Mouse (Mus musculus): ENCODE data around the gene Morn3. TPM values are rescaled to one million over a fixed set of nuclear protein-coding genes. Genes with fewer than 3 reads are reported as not detected.

The Morn3 gene
- polyA plus RNA-seq (2015; fragmentation: Nextera tagmentation; extraction: Ambion mirVana) = 3.9 and 7.4 TPM in 2 replicates

DNA sequence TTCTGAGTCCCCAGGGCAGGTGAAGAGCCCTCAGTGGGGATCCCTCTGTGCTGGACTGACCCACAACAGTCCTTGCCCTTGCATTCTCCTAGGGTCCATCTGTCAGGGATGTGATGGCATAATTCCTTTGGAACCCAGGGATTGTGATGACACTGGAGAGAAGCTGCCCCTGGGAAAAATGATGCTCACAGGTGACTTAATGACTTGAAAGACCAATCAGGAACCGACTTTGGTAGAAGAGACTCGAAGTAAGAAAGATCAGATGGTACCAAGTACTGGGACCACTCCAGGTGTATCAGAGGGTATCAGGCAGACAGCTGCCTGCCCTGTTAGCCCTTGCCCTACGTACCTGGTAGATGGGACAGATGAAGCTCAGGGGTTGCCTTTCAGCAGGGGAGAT lies at the start of gene Morn3:
Morn3 (minus strand) TSS at position 101 of the 400 bp plus-strand sequence.
- no peaks in the 10 kb centered on the region for H3K9me3 ChIP-seq (ENCODE audit: control insufficient read depth, low read length)
- no peak within 1 kb of the TSS for H3K4me2 ChIP-seq (ENCODE audit: low read depth, low read length)
- no peaks in the 10 kb centered on the region for H3K36me3 ChIP-seq (ENCODE audit: control insufficient read depth, insufficient read depth, low read length)
- H3K4me1 ChIP-seq (replicated peaks; ENCODE audit: control insufficient read depth, insufficient read depth, low read length) = peaks cover 5% of the 10 kb centered on the region; the same call in 1 of the 2 replicates
- H3K27ac ChIP-seq (ENCODE audit: low read length) = no peak within 1 kb of the TSS
- ATAC-seq (ENCODE audit: low read depth) = no peak
- no peak within 1 kb of the TSS for H3K9ac ChIP-seq (ENCODE audit: low read length)
- no peaks in the 10 kb centered on the region for H3K27me3 ChIP-seq (ENCODE audit: control insufficient read depth, insufficient read depth, low read depth, low read length)
- no peak within 1 kb of the TSS for H3K4me3 ChIP-seq (ENCODE audit: low read length)
- 71% methylated on average over 3 of the region's 3 CpGs for WGBS

DNA sequence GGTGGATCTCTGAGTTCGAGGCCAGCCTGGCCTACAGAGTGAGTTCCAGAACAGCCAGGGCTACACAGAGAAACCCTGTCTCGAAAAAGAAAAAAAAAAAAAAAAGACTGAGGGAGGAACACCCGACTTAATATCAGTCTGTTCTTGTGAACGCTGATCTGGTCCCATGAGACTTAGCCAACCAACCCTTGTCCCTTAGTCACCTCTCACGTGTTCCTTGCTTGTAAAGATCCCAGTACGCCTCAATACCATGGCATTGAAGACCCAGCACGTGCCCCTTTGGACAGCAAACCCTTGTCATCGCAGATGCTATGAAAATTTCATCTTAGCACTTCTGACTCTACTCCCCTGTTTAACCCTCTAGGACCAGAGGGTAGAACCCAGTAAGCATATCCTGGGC lies 49.5 kb upstream of the Morn3 start:
- H3K9ac ChIP-seq (ENCODE audit: low read length) = no peak overlapping the region
- no peak overlapping the region for H3K27ac ChIP-seq (ENCODE audit: low read length)
- H3K27me3 ChIP-seq (ENCODE audit: control insufficient read depth, insufficient read depth, low read depth, low read length) = no peaks in the 10 kb centered on the region
- no peak overlapping the region for H3K4me3 ChIP-seq (ENCODE audit: low read length)
- 87% methylated on average over 8 of the region's 8 CpGs for WGBS
- H3K4me2 ChIP-seq (ENCODE audit: low read depth, low read length) = no peak overlapping the region
- no peaks in the 10 kb centered on the region for H3K36me3 ChIP-seq (ENCODE audit: control insufficient read depth, insufficient read depth, low read length)
- no peaks in the 10 kb centered on the region for H3K4me1 ChIP-seq (replicated peaks; ENCODE audit: control insufficient read depth, insufficient read depth, low read length)
- H3K9me3 ChIP-seq (ENCODE audit: control insufficient read depth, low read length) = no peaks in the 10 kb centered on the region
- no peak for ATAC-seq (ENCODE audit: low read depth)

GRCm38 (mm10) chr5:123094238-123094991 lies 47.6 kb upstream of the Morn3 start:
- no peak for ATAC-seq (ENCODE audit: low read depth)
- H3K4me3 ChIP-seq (ENCODE audit: low read length) = no peak overlapping the region
- no peak overlapping the region for H3K9ac ChIP-seq (ENCODE audit: low read length)
- H3K27ac ChIP-seq (ENCODE audit: low read length) = no peak overlapping the region
- no peak overlapping the region for H3K4me2 ChIP-seq (ENCODE audit: low read depth, low read length)
- no peaks in the 10 kb centered on the region for H3K4me1 ChIP-seq (replicated peaks; ENCODE audit: control insufficient read depth, insufficient read depth, low read length)
- H3K27me3 ChIP-seq (ENCODE audit: control insufficient read depth, insufficient read depth, low read depth, low read length) = no peaks in the 10 kb centered on the region
- WGBS = 68% methylated on average over 25 of the region's 25 CpGs
- no peaks in the 10 kb centered on the region for H3K36me3 ChIP-seq (ENCODE audit: control insufficient read depth, insufficient read depth, low read length)
- H3K9me3 ChIP-seq (ENCODE audit: control insufficient read depth, low read length) = no peaks in the 10 kb centered on the region

- no peak for ATAC-seq (ENCODE audit: low read depth)
- Histone ChIP-seq H3K4me3 (ENCODE audit: low read length) (no peak overlapping the region), H3K4me2 (ENCODE audit: low read depth, low read length) (no peak overlapping the region), H3K9ac (ENCODE audit: low read length) (no peak overlapping the region), H3K27me3 (ENCODE audit: control insufficient read depth, insufficient read depth, low read depth, low read length) (no peaks in the 10 kb centered on the region), H3K9me3 (ENCODE audit: control insufficient read depth, low read length) (no peaks in the 10 kb centered on the region), H3K27ac (ENCODE audit: low read length) (no peak overlapping the region), H3K36me3 (ENCODE audit: control insufficient read depth, insufficient read depth, low read length) (no peaks in the 10 kb centered on the region), H3K4me1 (replicated peaks; ENCODE audit: control insufficient read depth, insufficient read depth, low read length) (no peaks in the 10 kb centered on the region)
- 67% methylated on average over 14 of the region's 14 CpGs for WGBS
These were observed 46.3 kb upstream of the Morn3 start for GRCm38 (mm10) chr5:123093077-123093633.

GRCm38 (mm10) chr5:123090560-123091306 lies 43.9 kb upstream of the Morn3 start:
- Histone ChIP-seq H3K4me3 (ENCODE audit: low read length) (no peak overlapping the region), H3K36me3 (ENCODE audit: control insufficient read depth, insufficient read depth, low read length) (no peaks in the 10 kb centered on the region), H3K9ac (ENCODE audit: low read length) (no peak overlapping the region), H3K4me1 (replicated peaks; ENCODE audit: control insufficient read depth, insufficient read depth, low read length) (no peaks in the 10 kb centered on the region), H3K9me3 (ENCODE audit: control insufficient read depth, low read length) (no peaks in the 10 kb centered on the region), H3K4me2 (ENCODE audit: low read depth, low read length) (no peak overlapping the region), H3K27ac (ENCODE audit: low read length) (no peak overlapping the region), H3K27me3 (ENCODE audit: control insufficient read depth, insufficient read depth, low read depth, low read length) (no peaks in the 10 kb centered on the region)
- ATAC-seq (ENCODE audit: low read depth) = no peak
- 80% methylated on average over 10 of the region's 10 CpGs for WGBS

- Histone ChIP-seq H3K4me2 (ENCODE audit: low read depth, low read length) (no peak overlapping the region), H3K36me3 (ENCODE audit: control insufficient read depth, insufficient read depth, low read length) (no peaks in the 10 kb centered on the region), H3K4me3 (ENCODE audit: low read length) (no peak overlapping the region), H3K27me3 (ENCODE audit: control insufficient read depth, insufficient read depth, low read depth, low read length) (no peaks in the 10 kb centered on the region), H3K4me1 (replicated peaks; ENCODE audit: control insufficient read depth, insufficient read depth, low read length) (no peaks in the 10 kb centered on the region), H3K9me3 (ENCODE audit: control insufficient read depth, low read length) (no peaks in the 10 kb centered on the region), H3K9ac (ENCODE audit: low read length) (no peak overlapping the region), H3K27ac (ENCODE audit: low read length) (no peak overlapping the region)
- no peak for ATAC-seq (ENCODE audit: low read depth)
- 93% methylated on average over 4 of the region's 4 CpGs for WGBS
These were observed 42.0 kb upstream of the Morn3 start for GRCm38 (mm10) chr5:123088784-123089183.

DNA sequence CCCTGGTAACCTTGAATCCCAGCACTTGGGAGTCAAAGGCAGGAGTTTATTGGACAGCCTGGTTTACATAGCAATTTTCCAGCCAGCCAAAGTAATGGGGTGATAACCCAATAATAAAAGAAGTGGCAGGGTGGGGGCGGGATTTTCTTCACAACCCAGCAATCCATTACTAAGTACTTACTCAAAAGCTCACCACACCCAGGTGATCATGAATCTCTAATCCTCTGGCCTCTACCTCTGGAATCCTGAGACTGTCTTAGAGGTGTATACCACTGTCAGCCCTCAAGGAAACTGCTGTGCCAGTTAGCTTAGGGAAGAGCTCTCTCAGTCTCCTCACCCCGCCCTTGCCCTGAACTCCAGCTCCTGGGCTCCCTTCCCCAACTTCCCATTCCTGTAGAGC lies 39.7 kb upstream of the Morn3 start:
- WGBS = 82% methylated on average over 2 of the region's 2 CpGs
- Histone ChIP-seq H3K36me3 (ENCODE audit: control insufficient read depth, insufficient read depth, low read length) (no peaks in the 10 kb centered on the region), H3K4me2 (ENCODE audit: low read depth, low read length) (no peak overlapping the region), H3K27ac (ENCODE audit: low read length) (no peak overlapping the region), H3K27me3 (ENCODE audit: control insufficient read depth, insufficient read depth, low read depth, low read length) (no peaks in the 10 kb centered on the region), H3K9me3 (ENCODE audit: control insufficient read depth, low read length) (no peaks in the 10 kb centered on the region), H3K4me3 (ENCODE audit: low read length) (no peak overlapping the region), H3K4me1 (replicated peaks; ENCODE audit: control insufficient read depth, insufficient read depth, low read length) (no peaks in the 10 kb centered on the region), H3K9ac (ENCODE audit: low read length) (no peak overlapping the region)
- ATAC-seq (ENCODE audit: low read depth) = no peak

- no peaks in the 10 kb centered on the region for H3K27me3 ChIP-seq (ENCODE audit: control insufficient read depth, insufficient read depth, low read depth, low read length)
These were observed 36.7 kb upstream of the Morn3 start for GRCm38 (mm10) chr5:123083340-123084050.

GRCm38 (mm10) chr5:123080510-123080909 lies 33.7 kb upstream of the Morn3 start:
- H3K27me3 ChIP-seq (ENCODE audit: control insufficient read depth, insufficient read depth, low read depth, low read length) = no peaks in the 10 kb centered on the region
- WGBS = 94% methylated on average over 13 of the region's 13 CpGs
- no peak for ATAC-seq (ENCODE audit: low read depth)

More at GRCm38 (mm10) chr5:123083340-123084050, 36.7 kb upstream of the Morn3 start:
- ATAC-seq (ENCODE audit: low read depth) = no peak
- no peak overlapping the region for H3K4me2 ChIP-seq (ENCODE audit: low read depth, low read length)
- H3K9me3 ChIP-seq (ENCODE audit: control insufficient read depth, low read length) = peaks cover 4% of the 10 kb centered on the region
- H3K9ac ChIP-seq (ENCODE audit: low read length) = no peak overlapping the region
- H3K27ac ChIP-seq (ENCODE audit: low read length) = no peak overlapping the region
- 57% methylated on average over 13 of the region's 13 CpGs for WGBS
- no peak overlapping the region for H3K4me3 ChIP-seq (ENCODE audit: low read length)
- no peaks in the 10 kb centered on the region for H3K4me1 ChIP-seq (replicated peaks; ENCODE audit: control insufficient read depth, insufficient read depth, low read length)
- H3K36me3 ChIP-seq (ENCODE audit: control insufficient read depth, insufficient read depth, low read length) = no peaks in the 10 kb centered on the region

More at GRCm38 (mm10) chr5:123080510-123080909, 33.7 kb upstream of the Morn3 start:
- peaks cover 4% of the 10 kb centered on the region for H3K9me3 ChIP-seq (ENCODE audit: control insufficient read depth, low read length)
- H3K9ac ChIP-seq (ENCODE audit: low read length) = no peak overlapping the region
- H3K27ac ChIP-seq (ENCODE audit: low read length) = no peak overlapping the region
- no peak overlapping the region for H3K4me2 ChIP-seq (ENCODE audit: low read depth, low read length)
- peaks cover 17% of the 10 kb centered on the region for H3K4me1 ChIP-seq (replicated peaks; ENCODE audit: control insufficient read depth, insufficient read depth, low read length)
- H3K36me3 ChIP-seq (ENCODE audit: control insufficient read depth, insufficient read depth, low read length) = no peaks in the 10 kb centered on the region
- H3K4me3 ChIP-seq (ENCODE audit: low read length) = no peak overlapping the region
